In genomic region chr12:29937851-29938375, GRCm38 (mm10) we compare ENCODE assay signal across 7 mouse cellular contexts. TPM values are rescaled to one million over a fixed set of nuclear protein-coding genes. Genes with fewer than 3 reads are reported as not detected.
DNase-seq lines count a peak whose midpoint lies in the region; ATAC-seq and TF ChIP-seq lines count a peak whose summit lies in the region.

No protein-coding gene starts in this region.

- H3K36me3 ChIP-seq in intestine, embryonic 16.5 days (ENCODE audit: control insufficient read depth, insufficient read depth, low read length) = 0 out of 2 replicates have a peak, but pooled peaks cover 2% of the 10 kb centered on the region
- H3K36me3 ChIP-seq in limb, embryonic 12.5 days = peaks cover 16% of the 10 kb centered on the region; the same call in 1 of the 2 replicates
- H3K36me3 ChIP-seq in midbrain, embryonic 15.5 days (replicated peaks) = no peaks in the 10 kb centered on the region
- H3K36me3 ChIP-seq in stomach, postnatal 0 days (ENCODE audit: control insufficient read depth, insufficient read depth, low read length) = no peaks in the 10 kb centered on the region

- TF ChIP-seq CTCF in stomach, postnatal 0 days (IDR thresholded peaks at IDR 0.05; ENCODE audit: low read depth) = no peak

- peak; percentile 62 for DNase-seq in ZHBTc4 (ENCODE audit: low read depth, low spot score)
- peak; percentile 92 for DNase-seq in embryo, embryonic 11 days
- peak; percentile 58 to 81 for DNase-seq in gastrocnemius, postnatal 4 days (ENCODE audit: low spot score in 2 of 2)
- DNase-seq in stomach, postnatal 0 days (ENCODE audit: low spot score) = peak; percentile 55

- H3K9me3 ChIP-seq in intestine, embryonic 16.5 days (ENCODE audit: control insufficient read depth, low read length) = no peaks in the 10 kb centered on the region
- no peaks in the 10 kb centered on the region for H3K9me3 ChIP-seq in limb, embryonic 12.5 days
- H3K9me3 ChIP-seq in midbrain, embryonic 15.5 days = no peaks in the 10 kb centered on the region
- no peaks in the 10 kb centered on the region for H3K9me3 ChIP-seq in stomach, postnatal 0 days (ENCODE audit: control insufficient read depth, low read length)

- peak; percentile 87 for ATAC-seq in intestine, embryonic 16.5 days
- peak; percentile 89 for ATAC-seq in limb, embryonic 12.5 days (ENCODE audit: insufficient number of reproducible peaks, insufficient read depth, low FRiP score, low TSS enrichment, low read depth)
- peak; percentile 89 for ATAC-seq in midbrain, embryonic 15.5 days (replicated peaks)
- peak; percentile 73; the same call in 1 of the 2 replicates for ATAC-seq in stomach, postnatal 0 days (ENCODE audit: low FRiP score, low TSS enrichment)

- WGBS in intestine, embryonic 16.5 days = 0% methylated on average over 49 of the region's 49 CpGs
- under 1% methylated on average over 49 of the region's 49 CpGs for WGBS in limb, embryonic 12.5 days
- WGBS in midbrain, embryonic 15.5 days = 0% methylated on average over 46 of the region's 49 CpGs
- WGBS in stomach, postnatal 0 days = under 1% methylated on average over 41 of the region's 49 CpGs

- H3K27me3 ChIP-seq in intestine, embryonic 16.5 days (replicated peaks; ENCODE audit: control insufficient read depth, insufficient read depth, low read length) = no peaks in the 10 kb centered on the region
- H3K27me3 ChIP-seq in limb, embryonic 12.5 days = no peaks in the 10 kb centered on the region
- H3K27me3 ChIP-seq in midbrain, embryonic 15.5 days (replicated peaks) = no peaks in the 10 kb centered on the region
- no peaks in the 10 kb centered on the region for H3K27me3 ChIP-seq in stomach, postnatal 0 days (ENCODE audit: control insufficient read depth, insufficient read depth, low read length)

- H3K9ac ChIP-seq in intestine, embryonic 16.5 days (ENCODE audit: low read depth, low read length) = peak overlapping the region; percentile 83
- peak overlapping the region; percentile 95 for H3K9ac ChIP-seq in limb, embryonic 12.5 days (replicated peaks)
- peak overlapping the region; percentile 87 for H3K9ac ChIP-seq in midbrain, embryonic 15.5 days
- peak overlapping the region; percentile 80 for H3K9ac ChIP-seq in stomach, postnatal 0 days (ENCODE audit: low read length)

- H3K4me3 ChIP-seq in intestine, embryonic 16.5 days (ENCODE audit: low read length) = peak overlapping the region; percentile 67
- H3K4me3 ChIP-seq in limb, embryonic 12.5 days (replicated peaks) = peak overlapping the region; percentile 91
- H3K4me3 ChIP-seq in midbrain, embryonic 15.5 days = peak overlapping the region; percentile 92
- peak overlapping the region; percentile 69 for H3K4me3 ChIP-seq in stomach, postnatal 0 days (ENCODE audit: low read depth, low read length)

- H3K27ac ChIP-seq in intestine, embryonic 16.5 days (ENCODE audit: low read length) = peak overlapping the region; percentile 86
- H3K27ac ChIP-seq in limb, embryonic 12.5 days = peak overlapping the region; percentile 96
- peak overlapping the region; percentile 89 for H3K27ac ChIP-seq in midbrain, embryonic 15.5 days
- peak overlapping the region; percentile 91 for H3K27ac ChIP-seq in stomach, postnatal 0 days (replicated peaks)

- peak overlapping the region; percentile 82 for H3K4me2 ChIP-seq in intestine, embryonic 16.5 days (ENCODE audit: low read depth, low read length)
- H3K4me2 ChIP-seq in limb, embryonic 12.5 days = peak overlapping the region; percentile 88
- peak overlapping the region; percentile 91 for H3K4me2 ChIP-seq in midbrain, embryonic 15.5 days
- peak overlapping the region; percentile 76 for H3K4me2 ChIP-seq in stomach, postnatal 0 days (replicated peaks; ENCODE audit: low read depth)

- no peak for TF ChIP-seq EP300 in stomach, postnatal 0 days (optimal IDR thresholded peaks at IDR 0.05)

- H3K4me1 ChIP-seq in intestine, embryonic 16.5 days (ENCODE audit: control insufficient read depth, insufficient read depth, low read length) = peaks cover 15% of the 10 kb centered on the region
- H3K4me1 ChIP-seq in limb, embryonic 12.5 days (replicated peaks) = peaks cover 40% of the 10 kb centered on the region
- peaks cover 42% of the 10 kb centered on the region for H3K4me1 ChIP-seq in midbrain, embryonic 15.5 days
- no peaks in the 10 kb centered on the region for H3K4me1 ChIP-seq in stomach, postnatal 0 days (replicated peaks; ENCODE audit: control insufficient read depth, insufficient read depth)

RNA-seq across cellular contexts. Expression of gene Pxdn, which starts 0.5 kb away (rescaled TPM):
- 100 to 1,000 TPM; 150 to 160 TPM for total RNA-seq in gastrocnemius, postnatal 4 days (2021)
- polyA plus RNA-seq in intestine, embryonic 16.5 days (2015; fragmentation: Nextera tagmentation; extraction: Ambion mirVana) = 48.2 and 53.5 TPM in 2 replicates
- 147 and 160 TPM in 2 replicates for polyA plus RNA-seq in limb, embryonic 12.5 days (2016; fragmentation: Nextera tagmentation; extraction: Ambion mirVana)
- 49.5 and 52.3 TPM in 2 replicates for polyA plus RNA-seq in midbrain, embryonic 15.5 days (2015; fragmentation: Nextera tagmentation; extraction: Ambion mirVana)
- 19.4 and 20.9 TPM in 2 replicates for polyA plus RNA-seq in stomach, postnatal 0 days (2015; fragmentation: Nextera tagmentation; extraction: Ambion mirVana)

Comparison
In these comparisons a context has a peak if more than half of its experiments do, and no peak if none do; other contexts are left out.
1. Peak in every context shown above with its lines: DNase-seq, ATAC-seq, H3K4me3 ChIP-seq and H3K27ac ChIP-seq.